Mouse (Mus musculus): ENCODE results near the gene Wrap73.

Gene Wrap73

DNA sequence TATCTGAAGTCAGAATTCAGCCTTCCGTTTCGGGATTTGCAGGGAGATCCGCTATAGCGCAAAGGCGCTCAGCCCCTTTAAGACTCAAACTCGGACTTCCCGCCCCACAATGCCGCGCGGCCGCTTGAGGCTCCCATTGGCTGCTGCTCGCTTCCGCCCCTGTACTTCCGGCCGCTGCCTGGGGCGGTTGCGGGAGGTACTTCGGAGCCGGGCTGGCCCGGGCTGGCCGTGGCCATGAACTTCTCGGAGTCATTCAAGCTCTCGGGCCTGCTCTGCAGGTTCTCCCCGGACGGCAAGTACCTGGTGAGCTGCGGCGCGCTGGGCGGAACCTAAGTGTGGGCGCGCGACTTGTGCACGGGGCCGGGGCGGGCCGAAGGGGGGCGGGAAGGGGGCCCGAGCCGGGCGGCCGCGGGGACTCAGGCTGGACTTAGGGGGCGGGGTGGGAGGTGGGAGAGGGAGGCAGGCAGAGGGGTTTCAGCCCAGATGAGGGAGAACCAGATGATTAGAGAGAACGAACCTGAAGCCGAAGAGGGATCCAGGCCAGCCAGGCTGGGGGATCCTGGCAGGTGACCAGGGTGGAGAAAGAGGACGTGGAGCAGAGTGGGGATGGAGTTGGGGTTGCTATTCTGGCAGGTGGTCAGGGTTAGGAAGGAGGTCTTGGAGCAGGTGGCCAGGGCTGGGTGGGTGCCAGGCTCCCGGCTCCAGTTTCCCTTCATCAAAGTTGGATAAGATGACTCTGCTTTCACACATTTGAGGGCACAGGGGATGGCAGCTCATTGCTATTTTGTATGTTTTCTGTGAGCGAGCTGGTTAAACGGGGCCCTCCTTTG is at the start of gene Wrap73:
Wrap73 (plus strand) TSS at position 162 of the 830 bp plus-strand sequence.
- DNase-seq (ENCODE audit: inconsistent age in 2 of 2, low spot score in 1 of 2): peak; percentile 92 to 96

DNA sequence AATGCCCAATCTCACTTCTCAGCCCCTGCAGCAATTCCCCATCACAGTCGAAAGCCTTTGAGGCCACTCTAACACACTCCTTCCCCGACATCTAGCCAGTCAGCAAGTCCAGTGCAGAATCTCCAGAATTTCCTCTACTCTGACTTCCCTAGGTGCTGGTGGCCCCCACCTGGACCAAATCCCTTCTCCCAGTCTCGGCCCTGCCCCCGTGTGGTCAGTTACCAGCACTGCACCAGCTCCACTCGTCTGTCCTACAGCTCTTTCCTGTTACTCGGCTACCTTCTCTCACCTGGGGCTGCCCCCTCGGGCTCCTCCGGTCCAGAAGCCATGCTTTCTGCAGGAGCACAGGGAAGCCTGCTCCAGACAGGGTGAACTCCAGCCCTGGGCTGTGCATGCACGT is 49.0 kb upstream of the Wrap73 start:
- DNase-seq (ENCODE audit: inconsistent age in 2 of 2, low spot score in 1 of 2): peak; percentile 13 to 65

DNA sequence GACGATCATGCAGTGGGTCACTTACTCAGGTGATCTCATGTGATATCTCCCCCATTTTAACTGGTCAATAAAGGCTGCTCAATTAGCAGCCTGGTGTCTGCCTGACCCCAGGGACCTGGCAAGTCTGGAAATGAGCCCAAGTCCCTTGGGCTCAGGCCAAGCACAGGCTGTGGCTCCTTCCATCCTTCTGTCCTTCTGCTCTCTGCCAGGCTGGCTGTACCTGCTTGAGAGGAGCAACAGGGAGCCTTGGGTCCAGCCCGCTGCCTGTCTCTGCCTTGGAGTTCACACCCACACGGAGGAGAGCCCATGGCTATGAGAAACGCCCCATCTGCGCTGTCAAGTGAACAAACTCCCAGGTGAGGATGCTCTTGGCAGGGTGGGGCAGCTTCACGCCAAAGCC is 46.1 kb upstream of the Wrap73 start:
- no peak for DNase-seq (ENCODE audit: inconsistent age in 2 of 2, low spot score in 1 of 2)

DNA sequence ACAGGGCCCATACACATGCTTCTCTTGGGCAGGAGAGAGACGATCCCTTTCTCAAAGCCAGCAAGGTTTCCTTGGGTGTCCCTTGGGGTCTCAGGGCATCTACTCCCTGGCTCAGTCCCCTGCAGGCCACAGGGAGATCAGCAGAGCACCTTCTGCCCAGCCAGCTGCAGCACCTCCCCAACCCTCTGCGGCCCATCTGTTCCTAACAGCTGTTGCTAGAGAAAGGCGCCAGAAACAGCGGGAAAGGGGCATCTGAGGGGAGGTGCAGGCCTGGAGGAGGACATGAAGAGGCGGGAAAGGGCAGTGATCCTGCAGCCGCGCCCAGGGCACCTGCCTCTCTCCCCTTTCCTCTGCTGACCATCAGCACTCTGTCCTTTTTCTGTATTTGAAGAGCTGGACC is 42.8 kb upstream of the Wrap73 start:
- DNase-seq (ENCODE audit: inconsistent age in 2 of 2, low spot score in 1 of 2): no peak

DNA sequence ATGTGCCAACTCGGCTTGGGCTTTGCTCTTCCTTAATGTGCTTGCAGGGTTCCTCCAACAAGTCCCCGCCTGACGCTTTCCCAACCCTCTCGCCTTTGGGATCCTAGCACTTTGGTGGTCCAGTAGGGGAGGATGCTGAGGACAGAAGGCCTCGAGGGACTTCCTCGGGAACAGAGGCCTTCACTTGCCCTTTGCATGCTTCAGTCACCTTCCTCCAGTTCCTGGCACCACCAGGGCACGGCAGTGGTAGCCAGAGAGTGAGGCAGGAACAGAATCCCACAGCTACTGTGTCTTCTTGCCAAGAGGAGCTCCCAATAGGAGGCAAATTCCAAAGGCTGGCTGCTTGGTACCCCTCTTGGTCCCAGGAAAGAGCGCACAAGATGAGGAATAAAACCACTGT is 38.8 kb upstream of the Wrap73 start:
- DNase-seq (ENCODE audit: inconsistent age in 2 of 2, low spot score in 1 of 2): no peak

DNA sequence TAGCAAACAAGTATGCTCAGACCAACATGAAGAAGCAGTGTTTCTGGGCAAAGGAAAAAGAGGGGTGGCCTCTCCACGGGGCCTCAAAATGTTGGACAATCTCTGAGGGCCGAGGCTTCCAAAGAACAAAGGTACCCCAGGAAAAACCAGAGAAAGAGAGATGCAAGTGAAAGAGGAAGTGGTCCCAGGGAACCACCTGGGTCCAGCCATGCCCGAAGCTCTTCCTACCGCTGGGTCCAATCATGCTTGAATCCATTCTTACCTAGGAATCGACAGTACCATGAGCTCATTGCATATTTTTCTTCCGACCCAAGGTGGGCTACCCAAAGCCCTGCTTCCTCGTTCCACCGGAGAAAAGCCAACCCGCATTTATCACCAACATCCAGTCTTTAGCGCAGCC is 38.3 kb upstream of the Wrap73 start:
- DNase-seq (ENCODE audit: inconsistent age in 2 of 2, low spot score in 1 of 2): no peak

DNA sequence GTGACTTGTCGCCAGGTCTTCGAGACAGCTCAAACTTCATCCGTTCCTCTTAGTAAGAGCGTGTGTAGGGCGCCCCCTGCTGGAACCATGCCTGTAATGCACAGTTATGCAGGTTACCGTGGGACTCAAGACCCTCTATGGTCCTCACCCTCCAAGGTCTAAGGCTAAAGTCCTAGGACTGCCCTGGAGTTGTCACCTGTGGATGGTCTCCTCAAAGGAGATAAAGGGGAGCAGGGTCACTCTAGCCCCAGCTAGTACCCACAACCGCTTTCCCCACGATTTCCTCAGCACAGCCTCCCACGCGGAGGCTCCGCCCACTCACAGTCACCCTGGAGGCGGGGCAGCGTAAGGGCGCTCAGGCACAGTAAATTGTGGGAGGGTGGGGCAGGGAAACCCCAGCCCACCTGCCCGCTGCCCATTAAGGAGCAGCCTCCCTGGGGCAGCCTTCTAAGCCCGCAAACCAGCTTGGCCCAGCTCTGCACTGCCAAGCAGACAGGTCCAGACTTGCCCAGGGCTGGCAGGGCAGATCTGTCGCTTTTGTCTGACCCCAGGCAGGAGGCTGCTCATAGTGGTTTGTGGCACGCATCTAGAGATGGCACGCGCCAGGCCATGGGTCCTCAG is 36.7 kb upstream of the Wrap73 start:
- DNase-seq (ENCODE audit: inconsistent age in 2 of 2, low spot score in 1 of 2): peak; percentile 41 to 77

DNA sequence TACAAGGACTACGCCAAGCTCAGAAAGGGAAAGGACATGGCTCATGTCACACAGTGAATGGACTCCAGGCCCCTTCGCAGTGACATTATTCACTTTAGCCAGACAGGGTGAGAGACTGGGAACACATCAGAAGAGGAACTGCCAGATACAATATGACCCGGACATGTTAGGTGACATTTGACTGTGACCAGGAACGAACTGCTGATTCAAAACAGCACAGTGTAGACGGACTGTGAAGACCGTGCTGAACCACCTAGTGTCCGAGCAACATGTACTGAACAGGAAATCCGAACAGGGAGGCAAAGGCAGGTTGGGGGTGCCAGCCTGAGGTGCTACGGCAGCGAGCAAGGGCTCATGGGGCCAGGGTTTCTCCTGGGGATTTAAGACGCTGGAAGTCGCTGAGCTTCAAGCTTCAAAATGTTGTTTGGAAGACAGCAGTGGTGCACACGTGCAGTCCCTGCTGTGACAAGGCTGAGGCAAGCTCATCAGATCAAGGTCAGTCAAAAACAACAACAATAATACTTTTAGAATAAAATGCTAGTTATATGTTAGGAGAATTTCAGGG is 35.6 kb upstream of the Wrap73 start:
- no peak for DNase-seq (ENCODE audit: inconsistent age in 2 of 2, low spot score in 1 of 2)

DNA sequence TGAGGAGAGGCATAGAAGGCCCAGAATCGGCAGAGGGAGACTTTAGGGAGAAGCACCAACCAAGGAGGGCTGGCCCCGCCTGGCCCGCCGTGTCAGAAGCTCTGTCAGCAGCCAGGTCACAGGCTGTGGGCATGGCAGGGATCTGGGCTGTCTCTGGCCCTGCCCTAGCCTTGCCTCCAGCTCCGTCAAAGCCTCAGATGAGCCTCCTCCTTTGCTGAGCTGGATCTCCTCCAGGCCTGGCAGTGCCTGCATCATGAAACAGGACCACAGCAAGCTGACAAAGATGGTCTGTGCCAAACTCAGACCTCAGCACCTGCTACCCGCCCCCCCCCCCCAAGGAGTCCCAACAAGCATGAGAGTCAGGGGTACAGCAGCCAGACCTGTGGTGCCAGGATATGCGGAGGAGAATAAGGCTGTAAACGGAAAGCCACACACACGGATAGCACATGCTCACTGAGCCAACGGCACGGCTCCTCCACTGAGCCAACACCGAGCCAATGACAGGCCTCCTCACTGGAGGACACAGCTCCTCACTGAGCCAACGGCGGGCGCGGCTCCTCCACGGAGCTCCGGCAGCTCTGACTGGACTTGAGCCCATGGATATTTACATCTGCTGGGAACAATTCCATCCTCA is 32.8 kb upstream of the Wrap73 start:
- DNase-seq (ENCODE audit: inconsistent age in 2 of 2, low spot score in 1 of 2): no peak

DNA sequence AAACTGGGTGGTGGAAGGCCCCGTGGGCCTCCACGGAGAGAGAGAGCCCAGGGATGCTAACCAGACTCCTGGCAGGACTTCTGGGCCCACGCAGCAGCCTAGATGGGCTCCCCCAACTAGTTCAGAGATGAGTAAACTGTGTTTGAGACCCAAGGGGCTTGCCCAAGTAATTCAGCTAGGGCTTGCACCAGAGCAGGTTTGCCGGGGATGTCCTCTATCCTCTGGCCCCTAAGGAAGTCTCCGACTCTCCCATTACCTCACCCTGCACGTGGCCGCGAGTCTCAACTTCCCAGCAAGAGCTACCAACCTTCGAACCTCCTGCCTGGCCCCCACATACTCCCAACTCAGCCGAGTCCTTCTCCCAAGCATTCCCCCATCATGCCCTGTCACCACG is 32.3 kb upstream of the Wrap73 start:
- no peak for DNase-seq (ENCODE audit: inconsistent age in 2 of 2, low spot score in 1 of 2)

DNA sequence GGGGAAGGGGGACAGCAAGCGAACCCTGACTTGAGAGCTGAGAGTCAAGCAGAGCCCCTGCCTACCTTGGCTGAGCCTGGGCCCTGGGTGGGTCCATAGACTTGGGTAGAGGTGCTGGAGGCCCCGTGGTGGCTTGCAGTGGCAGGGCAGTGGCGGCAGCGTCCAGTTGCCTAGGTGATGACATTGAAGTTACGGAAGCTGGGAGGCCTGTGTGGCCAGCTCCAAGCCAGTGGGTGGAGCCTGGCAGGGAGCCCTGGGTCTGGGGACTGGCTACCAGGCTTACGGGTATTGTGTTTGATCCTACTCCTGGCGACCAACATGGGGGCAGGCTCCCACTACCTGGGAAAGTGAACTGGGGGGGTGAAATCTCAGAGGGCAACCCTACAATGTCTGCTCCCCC is 25.8 kb upstream of the Wrap73 start:
- DNase-seq (ENCODE audit: inconsistent age in 2 of 2, low spot score in 1 of 2): peak; percentile 12 to 56

DNA sequence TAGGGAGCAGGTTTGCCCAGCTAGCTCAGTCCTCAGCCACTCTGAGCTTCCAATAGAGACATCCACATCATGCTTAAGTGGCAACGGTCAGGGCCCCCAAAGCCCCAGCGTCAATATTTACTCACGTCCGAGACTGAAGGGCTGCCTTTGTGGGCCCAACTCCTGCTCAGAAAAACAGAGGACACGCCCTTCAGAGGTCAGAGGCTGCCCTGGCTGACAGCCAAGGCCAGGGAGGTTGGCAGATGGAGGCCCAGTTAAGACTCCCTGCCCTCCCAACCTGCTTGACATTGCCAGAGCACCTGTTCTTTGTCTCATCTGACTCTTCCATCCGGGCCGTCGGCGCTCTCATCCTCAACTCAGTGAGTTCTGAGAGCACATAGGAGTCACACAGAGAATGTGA is 23.4 kb upstream of the Wrap73 start:
- DNase-seq (ENCODE audit: inconsistent age in 2 of 2, low spot score in 1 of 2): no peak

DNA sequence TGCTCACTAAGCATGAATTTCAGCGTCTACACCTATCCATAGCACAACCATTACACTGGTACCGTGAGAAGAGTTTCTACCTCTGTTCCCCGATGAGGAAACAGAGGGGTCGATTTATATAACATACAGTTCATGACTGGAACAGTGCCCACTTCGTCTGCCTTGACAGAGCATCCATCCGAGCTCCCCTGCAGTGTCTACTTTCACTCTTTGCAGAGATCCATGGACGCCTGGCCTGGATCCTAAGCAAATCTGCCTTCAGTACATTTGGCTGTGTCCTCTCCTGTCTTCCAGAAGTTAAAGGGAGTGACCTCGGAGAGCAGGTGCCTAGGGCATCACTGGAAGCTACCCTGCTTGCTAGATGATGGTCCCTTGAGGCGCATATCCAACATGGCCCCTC is 23.0 kb upstream of the Wrap73 start:
- no peak for DNase-seq (ENCODE audit: inconsistent age in 2 of 2, low spot score in 1 of 2)

DNA sequence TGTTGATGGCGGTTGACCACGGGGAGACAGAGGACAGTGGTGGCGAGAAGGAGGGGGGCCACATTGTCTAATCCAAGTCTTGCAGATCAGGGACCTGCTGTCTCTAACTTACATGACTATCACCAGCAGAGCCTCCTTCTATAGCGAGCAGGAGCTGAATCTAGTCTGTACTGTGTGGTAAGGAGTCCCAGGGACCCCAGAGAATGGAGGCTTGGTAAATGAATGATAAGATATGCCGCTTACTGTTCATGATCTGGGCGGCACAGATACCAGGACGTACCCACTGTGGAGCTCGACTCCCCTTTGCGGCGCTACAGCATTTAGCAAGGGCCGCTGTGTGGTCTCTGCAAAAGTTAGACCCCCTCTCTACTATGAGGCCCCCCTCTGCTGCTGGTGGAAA is 20.4 kb upstream of the Wrap73 start:
- DNase-seq (ENCODE audit: inconsistent age in 2 of 2, low spot score in 1 of 2): no peak

DNA sequence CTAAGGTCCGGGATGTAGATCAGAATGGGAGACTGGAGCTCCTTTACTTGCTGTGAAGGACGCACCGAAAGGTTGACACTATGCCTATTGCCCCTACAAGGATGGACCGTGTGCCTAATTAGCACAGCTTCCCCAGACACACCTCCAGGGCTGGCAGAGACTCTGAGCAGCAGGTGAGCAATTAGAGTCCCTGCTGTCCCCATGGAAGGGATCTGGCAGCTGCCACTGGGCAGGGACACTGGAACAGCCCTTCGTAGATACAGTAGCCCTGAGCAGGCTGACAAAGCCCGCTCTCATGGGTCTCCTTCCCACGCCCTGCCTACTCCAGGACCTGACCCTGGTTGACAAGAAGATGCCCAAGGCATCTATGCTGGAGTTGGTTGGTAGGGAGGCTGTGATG is 19.8 kb upstream of the Wrap73 start:
- DNase-seq (ENCODE audit: inconsistent age in 2 of 2, low spot score in 1 of 2): no peak

DNA sequence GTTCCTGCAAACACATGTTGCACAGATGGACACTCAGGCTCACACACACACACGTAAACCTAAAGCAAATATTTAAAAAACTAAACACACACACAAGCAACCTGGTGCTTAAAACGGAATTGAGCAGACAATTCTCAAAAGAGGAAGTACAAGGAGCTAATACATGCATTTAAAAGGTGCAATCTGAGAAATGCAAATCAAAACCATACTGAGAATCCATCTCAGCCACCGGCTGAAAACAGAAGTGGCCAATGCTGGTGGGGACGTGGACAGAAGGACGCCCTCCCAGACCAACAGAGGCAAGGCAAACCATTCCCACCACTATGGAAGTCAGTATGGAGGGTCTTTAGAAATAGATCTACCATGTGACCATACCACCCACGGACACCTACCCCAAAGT is 18.6 kb upstream of the Wrap73 start:
- no peak for DNase-seq (ENCODE audit: inconsistent age in 2 of 2, low spot score in 1 of 2)

DNA sequence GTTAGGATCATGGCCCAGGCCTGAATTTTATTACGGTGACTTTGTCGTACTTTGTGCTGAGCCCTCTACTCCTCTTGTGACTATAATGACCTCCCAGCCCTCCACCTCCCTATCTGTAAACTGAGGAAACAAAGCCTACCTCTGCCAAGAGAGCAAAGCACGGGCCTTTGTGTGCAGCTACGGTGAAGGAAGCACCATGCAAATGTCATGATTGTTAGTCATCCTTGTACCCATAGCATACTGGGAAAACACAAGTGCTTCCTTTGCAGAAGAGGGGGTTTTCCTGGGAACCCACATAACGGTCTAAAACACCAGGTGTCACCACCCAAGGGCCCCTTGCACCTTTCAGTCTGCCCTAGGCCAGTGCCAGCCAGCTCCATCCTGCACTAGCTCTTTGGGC is 17.0 kb upstream of the Wrap73 start:
- no peak for DNase-seq (ENCODE audit: inconsistent age in 2 of 2, low spot score in 1 of 2)

DNA sequence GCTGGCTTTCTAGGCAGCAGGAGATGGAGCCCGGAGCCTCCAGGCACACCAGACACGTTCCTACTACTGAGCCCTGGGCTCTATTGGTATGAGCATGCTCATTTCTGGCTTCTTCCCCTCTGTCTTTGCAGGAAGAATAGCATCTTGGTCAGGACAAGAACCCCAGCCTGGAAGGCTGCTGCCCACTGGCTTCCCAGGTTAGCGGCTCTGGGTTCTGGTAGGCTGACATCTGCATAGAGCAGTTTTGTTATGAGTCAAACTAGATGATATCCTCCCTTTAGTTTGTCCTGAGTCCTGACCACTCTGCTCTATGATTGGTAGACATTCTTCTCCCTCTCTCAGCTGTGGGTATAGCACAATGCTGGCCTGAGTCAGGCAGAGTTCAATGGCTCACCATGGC is 14.9 kb upstream of the Wrap73 start:
- no peak for DNase-seq (ENCODE audit: inconsistent age in 2 of 2, low spot score in 1 of 2)

DNA sequence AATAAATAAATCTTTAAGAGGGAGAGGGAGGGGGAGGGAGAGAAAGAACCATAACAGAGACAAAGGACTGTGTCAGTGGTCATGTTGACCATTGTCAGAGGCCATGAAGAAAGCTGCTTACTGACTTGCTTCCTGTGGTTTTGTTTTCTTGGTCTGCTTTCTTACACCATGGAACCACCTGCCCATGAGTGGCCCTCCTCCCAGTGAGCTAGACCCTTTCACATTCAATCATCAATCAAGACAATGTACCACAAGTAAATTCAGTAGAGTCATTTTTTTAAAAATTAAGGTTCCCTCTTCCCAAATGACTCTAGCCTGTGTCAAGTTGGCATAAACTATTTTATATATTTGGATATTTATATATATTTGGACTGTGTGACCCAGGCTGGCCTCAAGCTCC is 12.2 kb upstream of the Wrap73 start:
- no peak for DNase-seq (ENCODE audit: inconsistent age in 2 of 2, low spot score in 1 of 2)

DNA sequence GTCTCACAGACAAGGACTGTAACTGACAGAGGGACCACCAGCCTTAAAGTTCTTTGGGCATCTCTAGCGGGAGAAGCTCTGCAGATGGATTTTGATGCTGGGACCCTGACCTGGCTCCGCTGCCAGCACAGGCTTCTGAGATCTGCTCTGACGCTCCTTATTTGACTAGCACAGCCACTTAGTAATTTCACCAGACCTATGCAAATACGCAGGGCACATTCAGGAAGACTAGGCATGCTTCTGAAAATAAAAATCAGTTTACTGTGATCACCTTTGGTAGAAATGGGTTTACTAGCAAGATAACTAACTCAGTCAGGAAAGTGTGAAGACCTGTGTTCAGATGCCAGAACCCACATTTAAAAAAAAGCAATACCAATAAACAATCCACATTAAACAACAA is 10.3 kb upstream of the Wrap73 start:
- no peak for DNase-seq (ENCODE audit: inconsistent age in 2 of 2, low spot score in 1 of 2)

DNA sequence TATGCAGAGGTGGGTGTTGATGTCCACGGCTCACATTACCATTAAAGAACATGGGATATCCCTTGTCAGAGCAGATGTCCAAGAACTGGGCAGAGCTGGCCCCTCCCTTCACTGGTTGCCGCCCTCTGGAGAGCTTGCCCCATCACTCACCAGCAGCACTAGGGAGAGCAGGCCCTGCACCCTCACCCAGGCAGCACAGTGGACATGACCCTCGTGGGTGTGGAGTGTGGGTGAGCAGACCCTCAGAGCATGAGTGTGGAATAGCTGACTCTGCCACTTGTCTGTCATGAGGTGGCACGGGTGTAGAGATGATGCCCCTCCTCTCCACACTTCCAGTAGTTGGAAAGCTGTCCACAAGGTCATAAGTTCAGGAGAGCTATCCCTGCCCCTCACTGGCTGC is 7.4 kb upstream of the Wrap73 start:
- no peak for DNase-seq (ENCODE audit: inconsistent age in 2 of 2, low spot score in 1 of 2)

DNA sequence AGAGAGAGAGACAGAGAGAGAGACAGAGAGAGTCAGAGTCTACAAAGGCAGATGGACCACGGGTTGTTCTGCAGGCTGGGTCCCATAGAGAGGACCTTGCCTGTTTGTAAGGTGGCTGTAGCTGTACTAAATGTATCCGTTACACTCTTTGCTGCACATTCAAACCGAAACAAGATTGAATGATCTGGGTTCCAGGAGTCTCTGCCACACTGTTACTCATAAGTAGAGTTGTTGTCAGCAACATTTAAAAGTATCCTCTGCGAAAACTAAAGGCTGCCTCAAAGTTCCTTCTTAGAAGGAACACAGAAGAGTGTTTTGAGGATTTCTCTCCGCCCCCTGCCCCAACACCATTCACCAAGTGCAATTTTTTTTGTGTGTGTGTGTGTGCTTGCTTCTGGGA is 5.0 kb upstream of the Wrap73 start:
- DNase-seq (ENCODE audit: inconsistent age in 2 of 2, low spot score in 1 of 2): no peak
